Mouse (Mus musculus) heart, embryonic 15.5 days (tissue): ENCODE data around the gene Usf1. TPM values are rescaled to one million over a fixed set of nuclear protein-coding genes. Genes with fewer than 3 reads are reported as not detected.

Experiments used
- ATAC-seq: fragments of 200-750 bp; cut with Nextera tagmentation; replicated peaks from 2 replicates; pipeline ENCODE4 v1.8.0; 2017; ENCODE audit warnings: low read depth, moderate TSS enrichment; ENCODE audit not compliant: insufficient number of reproducible peaks, insufficient read depth, low FRiP score
- H3K27ac ChIP-seq: fragments of 300-500 bp; sonication (generic); 2 replicates; pipeline ENCODE4 v1.5.1; 2015; ENCODE audit warnings: mild to moderate bottlenecking, inconsistent platforms
- H3K27me3 ChIP-seq: fragments of 300-500 bp; sonication (generic); 2 replicates; pipeline ENCODE4 v1.6.1; 2015; ENCODE audit warnings: inconsistent platforms
- H3K36me3 ChIP-seq: fragments of 300-500 bp; sonication (generic); 2 replicates; pipeline ENCODE4 v1.6.1; 2015; ENCODE audit warnings: mild to moderate bottlenecking, inconsistent platforms
- H3K4me1 ChIP-seq: fragments of 300-500 bp; sonication (generic); replicated peaks from 2 replicates; pipeline ENCODE4 v1.6.1; 2015; ENCODE audit warnings: inconsistent platforms
- H3K4me2 ChIP-seq: fragments of 300-500 bp; sonication (generic); 2 replicates; pipeline ENCODE4 v1.6.1; 2015; ENCODE audit warnings: inconsistent platforms, mild to moderate bottlenecking, moderate library complexity
- H3K4me3 ChIP-seq: fragments of 300-500 bp; sonication (generic); 2 replicates; pipeline ENCODE4 v1.5.1; 2015; ENCODE audit warnings: mild to moderate bottlenecking, inconsistent platforms
- H3K9ac ChIP-seq: fragments of 300-500 bp; sonication (generic); 2 replicates; pipeline ENCODE4 v1.6.1; 2015; ENCODE audit warnings: mild to moderate bottlenecking, inconsistent platforms
- H3K9me3 ChIP-seq: fragments of 300-500 bp; sonication (generic); replicated peaks from 2 replicates; pipeline ENCODE4 v1.6.1; 2016; ENCODE audit warnings: inconsistent platforms
- WGBS: fragments of 180-500 bp; shearing (Covaris S2); methylation state at CpG from one replicate; pipeline ENCODE4 v1.1.7; 2015; ENCODE audit warnings: mixed read lengths; 5-methylcytosine and 5-hydroxymethylcytosine counted together
- polyA plus RNA-seq: library from polyadenylated mRNA; unstranded; fragments of >200 nt; fragmentation: Nextera tagmentation; extraction: Ambion mirVana; gene quantifications from 2 replicates; pipeline ENCODE4 v1.2.1, GENCODE M21; 2015

Gene Usf1
- polyA plus RNA-seq, 1 experiment from 2014 or later = 48.7 TPM

DNA sequence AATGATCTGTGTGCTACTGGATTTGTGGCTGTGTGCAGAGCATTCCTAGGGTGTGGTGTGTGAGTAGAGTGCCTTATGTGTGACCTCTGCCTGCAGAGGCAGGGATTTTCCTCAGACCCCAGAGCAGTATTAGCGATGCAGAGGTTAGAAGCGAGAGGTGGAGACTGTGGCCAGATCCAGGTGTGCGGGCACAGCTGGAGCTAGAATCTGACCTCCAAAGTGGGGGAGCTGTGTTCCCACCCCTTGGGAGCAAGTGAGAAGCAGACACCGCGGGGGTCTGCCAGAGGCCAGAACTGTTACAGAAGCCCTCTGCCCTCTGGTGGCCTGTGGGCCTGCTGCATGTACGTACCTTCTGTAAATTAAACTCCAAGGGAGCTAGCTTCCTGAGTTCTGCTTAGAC, 24.0 kb upstream of the Usf1 start:
- Histone ChIP-seq H3K4me1 (peaks cover 3% of the 10 kb centered on the region; the same call in 1 of the 2 replicates), H3K4me2 (peak overlapping the region; percentile 54), H3K27me3 (no peaks in the 10 kb centered on the region), H3K9ac (no peak overlapping the region), H3K9me3 (no peaks in the 10 kb centered on the region), H3K4me3 (peak overlapping the region; percentile 22; the same call in 1 of the 2 replicates), H3K27ac (no peak overlapping the region), H3K36me3 (no peaks in the 10 kb centered on the region)
- 19% methylated on average over 6 of the region's 6 CpGs for WGBS
- ATAC-seq = no peak

DNA sequence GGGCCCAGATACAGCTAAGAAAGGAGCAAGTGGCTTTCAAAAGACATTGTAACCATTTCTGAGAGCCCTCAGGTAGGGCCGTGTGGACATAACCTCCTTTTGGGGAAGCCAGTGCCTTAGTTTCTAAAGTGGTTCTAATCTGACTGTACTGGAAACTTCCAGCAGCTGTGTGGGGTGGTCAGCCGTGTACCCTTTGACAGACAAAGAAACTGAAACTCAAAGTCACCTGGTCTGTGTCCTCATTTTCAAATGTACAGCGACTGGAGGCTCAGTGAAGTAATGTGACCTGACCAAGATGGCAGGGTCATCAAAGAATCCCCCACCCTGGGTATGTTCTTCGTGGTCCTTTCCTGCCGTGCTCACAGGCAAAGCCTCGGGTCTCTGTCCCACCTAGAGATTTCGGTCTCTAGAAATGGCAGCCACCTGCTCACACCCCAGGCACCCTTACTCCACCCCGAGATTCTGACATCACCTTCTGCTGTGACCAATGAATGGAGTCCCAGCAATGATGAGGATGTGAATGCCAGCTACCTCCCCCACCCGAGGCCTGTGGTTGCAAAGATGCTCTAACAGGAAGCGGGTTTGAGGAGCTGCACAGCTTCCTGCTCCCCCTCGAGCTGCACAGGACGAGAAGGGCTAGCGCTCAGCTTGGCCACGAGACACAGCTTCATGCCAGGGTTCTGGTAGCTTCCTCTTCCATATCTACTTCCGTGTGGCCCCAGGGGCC, 22.6 kb upstream of the Usf1 start, which contains the start of gene Arhgap30:
TSS of gene Arhgap30 (plus strand) at position 579 of the 727 bp plus-strand sequence.
- no peak within 1 kb of the TSS for H3K27ac ChIP-seq
- H3K9ac ChIP-seq = no peak within 1 kb of the TSS; the same call in 1 of the 2 replicates
- WGBS = 65% methylated on average over 15 of the region's 15 CpGs
- peaks cover 3% of the 10 kb centered on the region; the same call in 1 of the 2 replicates for H3K4me1 ChIP-seq
- H3K36me3 ChIP-seq = no peaks in the 10 kb centered on the region
- no peak; the same call in 1 of the 2 replicates for ATAC-seq
- H3K9me3 ChIP-seq = no peaks in the 10 kb centered on the region
- no peaks in the 10 kb centered on the region for H3K27me3 ChIP-seq
- H3K4me3 ChIP-seq = peak within 1 kb of the TSS; percentile 33
- peak within 1 kb of the TSS; percentile 10; the same call in 1 of the 2 replicates for H3K4me2 ChIP-seq

- no peak overlapping the region for H3K27ac ChIP-seq
- ATAC-seq = no peak
- no peaks in the 10 kb centered on the region for H3K36me3 ChIP-seq
- 74% methylated on average over 4 of the region's 4 CpGs for WGBS
- H3K9ac ChIP-seq = no peak overlapping the region
- no peaks in the 10 kb centered on the region for H3K9me3 ChIP-seq
- H3K4me3 ChIP-seq = peak overlapping the region; percentile 33; the same call in 1 of the 2 replicates
- no peak overlapping the region; the same call in 1 of the 2 replicates for H3K4me2 ChIP-seq
- H3K27me3 ChIP-seq = no peaks in the 10 kb centered on the region
- H3K4me1 ChIP-seq = peaks cover 3% of the 10 kb centered on the region; the same call in 1 of the 2 replicates
Observed at GRCm38 (mm10) chr1:171390101-171390500, 21.0 kb upstream of the Usf1 start.

DNA sequence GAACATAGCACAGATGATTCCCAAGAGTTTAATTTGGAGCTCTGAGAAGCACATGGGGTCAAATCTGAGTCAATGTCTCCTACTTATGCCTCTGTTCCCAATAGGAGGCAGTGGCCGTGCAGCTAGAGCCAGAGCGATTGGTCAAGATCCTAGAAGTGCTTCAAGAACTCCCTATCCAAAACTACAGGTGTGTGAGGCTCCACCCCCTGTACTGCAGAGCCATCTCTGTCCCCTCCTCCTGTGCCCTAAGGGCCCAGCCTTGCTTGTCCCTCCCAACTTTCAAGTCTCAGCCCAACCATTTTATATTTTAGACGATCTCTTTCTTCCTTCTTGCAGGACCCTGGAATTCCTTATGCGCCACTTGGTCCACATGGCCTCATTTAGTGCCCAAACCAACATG, 9.3 kb upstream of the Usf1 start:
- 74% methylated on average over 4 of the region's 4 CpGs for WGBS
- Histone ChIP-seq H3K9ac (no peak overlapping the region), H3K4me2 (no peak overlapping the region), H3K36me3 (no peaks in the 10 kb centered on the region), H3K9me3 (no peaks in the 10 kb centered on the region), H3K27ac (no peak overlapping the region), H3K27me3 (no peaks in the 10 kb centered on the region), H3K4me3 (no peak overlapping the region), H3K4me1 (no peaks in the 10 kb centered on the region)
- ATAC-seq = no peak

- Histone ChIP-seq H3K27ac (no peak overlapping the region), H3K4me2 (no peak overlapping the region), H3K27me3 (0 out of 2 replicates have a peak, but pooled peaks cover 2% of the 10 kb centered on the region), H3K9ac (no peak overlapping the region), H3K4me1 (no peaks in the 10 kb centered on the region), H3K4me3 (no peak overlapping the region), H3K9me3 (no peaks in the 10 kb centered on the region), H3K36me3 (no peaks in the 10 kb centered on the region)
- ATAC-seq = no peak
- 84% methylated on average over 9 of the region's 9 CpGs for WGBS
Observed at GRCm38 (mm10) chr1:171402991-171403390, 8.1 kb upstream of the Usf1 start.

GRCm38 (mm10) chr1:171407263-171407662, 3.9 kb upstream of the Usf1 start:
- H3K27ac ChIP-seq = no peak overlapping the region
- no peaks in the 10 kb centered on the region for H3K9me3 ChIP-seq
- no peak overlapping the region for H3K9ac ChIP-seq
- no peak for ATAC-seq
- no peak overlapping the region for H3K4me2 ChIP-seq
- no peak overlapping the region for H3K4me3 ChIP-seq
- WGBS = 72% methylated on average over 5 of the region's 5 CpGs
- peaks cover 9% of the 10 kb centered on the region; the same call in 1 of the 2 replicates for H3K27me3 ChIP-seq
- no peaks in the 10 kb centered on the region for H3K36me3 ChIP-seq
- no peaks in the 10 kb centered on the region for H3K4me1 ChIP-seq

- 84% methylated on average over 1 of the region's 1 CpGs for WGBS
- H3K36me3 ChIP-seq = peaks cover 3% of the 10 kb centered on the region
- no peak for ATAC-seq
- no peaks in the 10 kb centered on the region for H3K9me3 ChIP-seq
- no peak overlapping the region for H3K4me3 ChIP-seq
- peaks cover 14% of the 10 kb centered on the region for H3K4me1 ChIP-seq
- H3K9ac ChIP-seq = no peak overlapping the region
- H3K4me2 ChIP-seq = no peak overlapping the region
- H3K27ac ChIP-seq = no peak overlapping the region
- H3K27me3 ChIP-seq = peaks cover 9% of the 10 kb centered on the region; the same call in 1 of the 2 replicates
Observed at GRCm38 (mm10) chr1:171410231-171410630, 882 bp upstream of the Usf1 start.

- Histone ChIP-seq H3K4me1 (peaks cover 14% of the 10 kb centered on the region), H3K4me3 (peak overlapping the region; percentile 93), H3K27ac (peak overlapping the region; percentile 92), H3K27me3 (peaks cover 9% of the 10 kb centered on the region; the same call in 1 of the 2 replicates), H3K9me3 (no peaks in the 10 kb centered on the region), H3K36me3 (peaks cover 15% of the 10 kb centered on the region), H3K9ac (peak overlapping the region; percentile 94), H3K4me2 (peak overlapping the region; percentile 71)
- under 1% methylated on average over 36 of the region's 39 CpGs for WGBS
- peak; percentile 73 for ATAC-seq
Observed at GRCm38 (mm10) chr1:171411492-171411941, 404 bp downstream of the Usf1 start.

DNA sequence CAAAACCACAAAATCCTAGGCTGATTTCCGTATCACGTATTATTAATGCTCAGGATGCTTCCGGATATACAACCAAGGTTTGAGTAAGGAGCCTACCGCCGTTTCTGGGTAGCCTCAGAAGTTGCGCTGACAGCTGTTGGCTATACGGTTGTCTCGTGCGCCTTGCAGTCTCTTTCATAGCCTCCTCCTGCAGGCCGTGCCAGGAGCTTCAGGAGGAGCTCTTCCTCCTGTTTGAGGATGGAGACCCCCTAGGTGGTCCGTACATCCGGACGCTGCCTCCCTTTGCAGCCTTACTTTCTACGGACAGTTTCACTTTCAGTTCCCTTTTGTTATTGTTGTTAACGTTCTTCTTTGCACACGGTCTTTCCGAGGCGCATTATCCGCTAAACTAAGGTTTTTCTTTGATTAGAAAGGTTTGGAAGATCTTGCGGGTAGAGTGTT, 908 bp downstream of the Usf1 start:
- WGBS = 2% methylated on average over 20 of the region's 20 CpGs
- Histone ChIP-seq H3K4me1 (peaks cover 14% of the 10 kb centered on the region), H3K4me3 (peak overlapping the region; percentile 93), H3K9me3 (no peaks in the 10 kb centered on the region), H3K27ac (peak overlapping the region; percentile 92), H3K4me2 (peak overlapping the region; percentile 71), H3K36me3 (peaks cover 21% of the 10 kb centered on the region), H3K9ac (peak overlapping the region; percentile 94), H3K27me3 (peaks cover 9% of the 10 kb centered on the region; the same call in 1 of the 2 replicates)
- 0 out of 2 replicates have a peak, but pooled peaks have one; percentile 24 for ATAC-seq

DNA sequence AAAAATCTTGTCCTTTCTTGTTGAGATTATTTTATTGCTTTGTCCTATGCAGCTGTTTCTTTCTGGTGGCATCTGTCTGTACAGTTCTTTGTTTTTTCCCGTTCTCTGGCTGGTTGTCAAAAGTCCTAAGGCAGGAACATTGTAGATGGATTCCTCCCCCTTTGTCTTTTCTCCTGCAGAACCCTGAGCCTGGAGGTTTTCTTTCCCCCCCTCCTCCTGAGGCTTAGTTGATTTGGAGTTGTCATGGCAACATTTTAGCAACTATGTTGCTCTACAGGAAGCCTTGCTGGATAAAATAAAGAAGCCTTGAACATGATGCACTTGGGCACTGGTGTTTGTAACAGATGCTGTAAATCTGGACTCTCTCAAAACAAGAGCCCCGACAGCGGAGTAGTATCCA, 1.3 kb downstream of the Usf1 start:
- Histone ChIP-seq H3K27ac (peak overlapping the region; percentile 92), H3K36me3 (peaks cover 24% of the 10 kb centered on the region), H3K4me1 (peaks cover 14% of the 10 kb centered on the region), H3K9me3 (no peaks in the 10 kb centered on the region), H3K4me3 (peak overlapping the region; percentile 93), H3K27me3 (peaks cover 7% of the 10 kb centered on the region; the same call in 1 of the 2 replicates), H3K4me2 (peak overlapping the region; percentile 71), H3K9ac (peak overlapping the region; percentile 94)
- 56% methylated on average over 3 of the region's 3 CpGs for WGBS
- no peak for ATAC-seq

- no peak overlapping the region for H3K9ac ChIP-seq
- H3K9me3 ChIP-seq = no peaks in the 10 kb centered on the region
- no peak overlapping the region for H3K4me2 ChIP-seq
- H3K27me3 ChIP-seq = peaks cover 7% of the 10 kb centered on the region; the same call in 1 of the 2 replicates
- no peak overlapping the region for H3K27ac ChIP-seq
- WGBS = 80% methylated on average over 8 of the region's 8 CpGs
- ATAC-seq = no peak
- H3K4me3 ChIP-seq = no peak overlapping the region
- peaks cover 33% of the 10 kb centered on the region for H3K36me3 ChIP-seq
- peaks cover 14% of the 10 kb centered on the region for H3K4me1 ChIP-seq
Observed at GRCm38 (mm10) chr1:171413608-171414007, 2.5 kb downstream of the Usf1 start.
